Mouse (Mus musculus): ENCODE data around the gene Lrrc27.
A peak's percentile ranks its signal among the peaks of the same experiment; 100 is the strongest.

Gene Lrrc27

DNA sequence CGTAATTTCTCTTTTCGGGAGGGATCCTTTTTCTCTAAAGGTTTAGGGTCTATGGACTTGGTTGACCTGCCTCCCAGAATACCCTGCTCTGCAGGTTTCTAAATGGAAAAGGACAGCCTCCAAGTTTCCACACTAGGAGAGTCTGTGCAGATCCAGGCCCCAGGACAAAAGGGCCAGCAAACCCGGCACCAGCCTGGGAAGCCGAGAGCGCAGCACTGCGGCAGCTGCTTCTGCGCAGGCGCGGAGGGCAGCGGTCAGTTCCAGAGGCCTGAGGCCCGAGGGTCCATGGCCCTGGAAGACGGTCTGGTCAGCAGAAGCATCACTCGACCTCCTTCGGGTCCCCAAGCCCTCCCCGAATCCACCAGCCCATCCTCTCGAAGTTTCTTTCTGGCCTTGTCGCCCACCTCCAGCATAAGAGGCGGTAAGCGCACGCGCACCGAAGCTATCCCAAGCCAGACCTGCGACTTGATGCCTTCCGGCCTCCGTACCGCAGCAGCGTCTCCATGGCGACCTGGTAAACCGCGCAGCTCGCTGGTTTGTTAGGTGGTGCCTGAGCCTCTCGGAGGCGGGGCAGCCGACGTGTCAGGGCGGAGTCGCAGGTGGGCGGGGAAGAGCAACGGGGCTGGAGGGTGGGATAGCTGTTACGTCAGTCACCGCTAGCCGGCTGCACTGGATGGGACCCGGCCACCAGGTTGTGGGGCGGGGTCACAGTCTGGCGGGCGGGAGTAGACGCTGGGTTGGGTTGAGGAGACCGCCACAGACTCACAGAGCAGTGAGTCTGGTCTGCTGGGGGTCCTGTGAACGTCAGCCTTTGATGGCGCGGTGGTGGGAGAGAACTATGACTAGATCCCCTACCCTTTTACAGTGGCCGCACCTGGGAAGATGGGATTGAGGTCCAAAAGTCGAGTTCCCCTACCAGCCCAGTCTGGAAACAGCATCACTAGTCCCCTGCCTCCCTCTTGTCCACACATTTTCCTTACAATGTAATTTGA is at the start of gene Lrrc27, which contains the start of gene Stk32c:
Gene Lrrc27 (plus strand): TSS at position 235 of the 992 bp plus-strand sequence.
Gene Stk32c (minus strand): TSS at position 554 of the 992 bp plus-strand sequence.
- peak; percentile 98 for DNase-seq (ENCODE audit: low read depth)

DNA sequence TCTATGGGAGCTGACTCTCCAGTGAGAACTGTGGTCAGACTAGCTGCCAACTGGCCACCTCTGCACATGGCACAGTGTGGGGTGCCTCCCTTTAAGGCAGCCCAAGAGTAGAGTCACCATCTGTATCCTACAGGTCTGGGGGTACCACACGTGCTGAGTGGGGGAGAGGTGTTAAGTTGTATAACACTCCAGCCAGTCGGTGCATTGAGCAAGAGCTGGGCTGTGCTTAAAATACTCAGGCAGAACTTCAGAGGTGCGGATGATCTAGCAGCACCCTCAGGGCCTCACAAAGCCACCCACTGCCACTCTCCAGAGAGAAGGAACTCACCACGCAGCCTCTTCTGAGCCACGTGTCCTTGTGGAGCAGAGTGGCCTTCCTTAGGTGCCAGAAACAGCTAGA is 48.4 kb upstream of the Lrrc27 start:
- no peak for DNase-seq (ENCODE audit: low read depth)

DNA sequence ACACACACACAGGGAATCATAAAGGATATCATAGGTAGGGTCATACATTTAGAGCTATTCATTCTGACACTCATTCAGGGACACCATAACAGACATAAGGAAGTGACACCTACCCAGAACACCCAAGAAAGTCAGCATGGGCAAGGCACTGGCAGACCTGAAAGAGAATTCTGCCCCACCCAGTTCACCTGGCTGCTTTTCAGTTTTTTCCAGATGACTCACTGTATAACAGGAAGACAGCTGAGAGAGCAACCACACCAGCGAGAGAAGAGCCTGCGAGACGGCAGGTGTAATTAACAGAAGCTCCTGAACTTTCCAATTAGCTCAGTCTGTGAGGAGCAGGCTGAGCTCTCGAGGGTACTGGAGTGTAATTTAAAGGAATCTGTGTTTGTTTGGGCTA is 43.6 kb upstream of the Lrrc27 start:
- no peak for DNase-seq (ENCODE audit: low read depth)

DNA sequence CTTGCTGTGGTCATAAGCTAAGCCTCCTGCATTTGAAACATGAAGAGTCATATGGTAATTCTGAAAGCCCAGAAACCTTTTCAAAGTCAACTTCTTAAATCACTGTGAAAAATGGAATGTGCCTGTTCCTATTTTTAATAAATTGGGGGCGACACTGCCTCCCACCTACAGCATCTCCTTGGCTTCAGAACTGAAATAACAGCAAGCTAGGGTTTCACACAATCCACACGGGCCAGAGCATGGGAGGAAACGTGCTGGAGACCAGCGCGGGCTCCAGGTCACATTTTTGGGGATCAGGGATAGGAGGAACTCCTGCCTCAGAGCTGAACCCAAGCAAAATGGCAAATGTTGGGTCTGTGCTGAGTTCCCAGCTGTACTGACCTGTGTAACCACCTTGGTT is 33.5 kb upstream of the Lrrc27 start:
- DNase-seq (ENCODE audit: low read depth): no peak

DNA sequence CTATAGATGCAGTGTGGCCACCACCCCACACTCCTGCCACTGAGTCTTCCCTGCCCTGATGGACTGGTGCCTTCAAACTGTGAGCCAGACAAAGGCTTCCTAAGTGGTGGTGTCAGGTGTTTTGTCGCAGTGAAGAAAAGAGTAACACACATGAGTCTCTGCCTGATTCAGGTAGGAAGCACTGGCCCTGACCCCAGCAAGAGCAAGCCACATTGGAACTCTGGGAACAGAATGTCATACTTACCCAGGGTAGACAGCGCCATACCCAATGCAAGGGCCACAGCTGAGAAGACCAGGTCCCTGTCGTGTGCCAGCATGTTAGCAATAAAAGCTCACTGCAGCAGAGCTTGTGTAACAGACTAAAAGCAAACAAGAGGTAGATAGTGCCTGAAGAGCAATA is 32.7 kb upstream of the Lrrc27 start:
- DNase-seq (ENCODE audit: low read depth): no peak

DNA sequence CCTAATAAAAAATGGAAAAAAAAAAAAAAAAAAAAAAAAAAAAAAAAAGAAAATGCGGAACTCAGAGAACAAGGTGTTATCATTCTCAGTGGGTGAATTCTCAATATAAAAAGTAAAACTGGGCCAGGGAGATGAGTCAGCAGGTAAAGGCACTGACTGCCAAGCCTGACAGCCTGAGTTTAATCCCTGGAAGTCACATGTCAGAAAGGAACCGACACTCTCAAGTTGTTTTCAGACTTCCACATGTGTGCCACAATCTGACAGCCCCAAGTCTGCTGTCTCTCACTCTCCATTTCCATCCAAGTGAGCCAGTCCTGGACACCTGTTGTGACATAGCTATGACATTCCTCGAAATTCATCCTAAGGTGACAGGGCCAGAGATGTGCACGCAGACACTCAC is 28.4 kb upstream of the Lrrc27 start:
- no peak for DNase-seq (ENCODE audit: low read depth)

DNA sequence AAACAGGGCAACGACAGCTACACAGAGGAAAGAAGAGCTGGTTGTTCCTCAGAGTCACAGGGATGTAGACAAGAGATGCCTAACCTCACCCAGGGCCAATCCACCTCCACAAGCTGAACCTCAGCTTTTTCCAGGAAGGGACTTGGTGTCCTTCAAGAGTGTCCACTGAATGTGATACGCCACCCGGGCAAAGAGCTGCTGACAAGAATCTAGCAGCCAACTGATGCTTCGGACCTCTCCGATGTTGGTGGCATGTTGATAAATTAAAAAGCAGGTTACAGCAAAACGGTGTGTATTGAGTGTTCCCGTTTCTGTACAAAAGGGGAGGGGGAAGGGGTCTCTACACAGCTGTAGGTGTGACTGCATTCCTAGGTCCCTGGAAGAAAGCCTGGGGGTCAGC is 27.9 kb upstream of the Lrrc27 start:
- DNase-seq (ENCODE audit: low read depth): no peak

DNA sequence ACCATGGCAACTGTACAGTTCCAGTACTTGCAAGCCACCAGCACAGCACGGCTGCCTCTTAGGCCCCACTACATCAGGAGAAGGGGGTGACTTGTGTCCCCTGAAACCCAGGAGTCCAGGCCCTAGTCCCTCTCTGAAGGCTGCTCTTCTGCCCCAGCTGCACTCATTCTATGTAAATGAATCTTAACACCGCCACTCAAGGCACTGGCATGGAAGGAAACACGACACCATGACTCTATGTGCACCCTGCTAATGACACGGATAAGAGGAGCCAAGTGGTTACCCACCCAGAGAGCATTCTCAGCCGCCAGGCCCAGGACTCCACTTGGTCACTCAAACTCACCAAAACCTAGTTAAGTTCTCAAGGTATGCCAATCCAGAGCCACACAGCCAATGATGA is 26.8 kb upstream of the Lrrc27 start:
- no peak for DNase-seq (ENCODE audit: low read depth)

DNA sequence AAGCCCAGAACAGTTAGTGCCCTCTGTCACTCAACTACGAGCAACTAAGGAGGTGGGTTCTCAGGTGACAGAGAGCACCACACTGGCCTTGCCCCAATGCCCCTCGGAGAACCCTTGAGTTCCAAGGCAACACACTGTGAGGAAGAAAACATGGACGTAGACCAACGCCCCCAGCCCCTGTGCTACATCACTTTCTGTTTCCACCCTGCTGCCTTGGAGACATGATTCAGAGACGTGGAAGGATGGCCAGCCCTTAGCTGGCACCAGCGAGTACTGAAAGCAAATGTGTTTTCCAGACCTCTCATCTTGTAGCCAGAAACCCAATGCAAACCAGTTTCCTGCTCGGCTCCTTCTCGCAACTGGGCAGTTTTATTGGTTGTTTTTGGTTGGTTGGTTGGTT is 26.4 kb upstream of the Lrrc27 start:
- peak; percentile 5 for DNase-seq (ENCODE audit: low read depth)

DNA sequence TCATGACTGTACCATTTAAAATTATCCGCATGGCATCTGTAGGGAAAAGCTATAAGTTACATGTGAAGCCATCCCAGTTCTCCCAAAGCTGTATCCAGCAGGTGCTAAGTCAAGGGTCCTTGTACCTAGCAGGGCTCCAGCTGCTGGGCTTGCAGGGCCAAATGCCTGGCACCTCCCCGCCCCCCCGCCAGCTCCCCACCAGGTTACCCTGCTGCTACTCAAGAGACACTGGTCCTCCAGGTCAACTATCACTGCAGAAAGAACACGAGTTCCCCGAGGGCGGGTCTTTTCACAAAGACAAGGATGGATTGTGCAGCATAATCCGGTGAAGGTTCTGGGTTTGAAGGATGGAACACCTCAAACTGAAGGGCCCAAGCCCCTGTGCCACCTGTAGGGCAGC is 25.5 kb upstream of the Lrrc27 start:
- DNase-seq (ENCODE audit: low read depth): no peak

DNA sequence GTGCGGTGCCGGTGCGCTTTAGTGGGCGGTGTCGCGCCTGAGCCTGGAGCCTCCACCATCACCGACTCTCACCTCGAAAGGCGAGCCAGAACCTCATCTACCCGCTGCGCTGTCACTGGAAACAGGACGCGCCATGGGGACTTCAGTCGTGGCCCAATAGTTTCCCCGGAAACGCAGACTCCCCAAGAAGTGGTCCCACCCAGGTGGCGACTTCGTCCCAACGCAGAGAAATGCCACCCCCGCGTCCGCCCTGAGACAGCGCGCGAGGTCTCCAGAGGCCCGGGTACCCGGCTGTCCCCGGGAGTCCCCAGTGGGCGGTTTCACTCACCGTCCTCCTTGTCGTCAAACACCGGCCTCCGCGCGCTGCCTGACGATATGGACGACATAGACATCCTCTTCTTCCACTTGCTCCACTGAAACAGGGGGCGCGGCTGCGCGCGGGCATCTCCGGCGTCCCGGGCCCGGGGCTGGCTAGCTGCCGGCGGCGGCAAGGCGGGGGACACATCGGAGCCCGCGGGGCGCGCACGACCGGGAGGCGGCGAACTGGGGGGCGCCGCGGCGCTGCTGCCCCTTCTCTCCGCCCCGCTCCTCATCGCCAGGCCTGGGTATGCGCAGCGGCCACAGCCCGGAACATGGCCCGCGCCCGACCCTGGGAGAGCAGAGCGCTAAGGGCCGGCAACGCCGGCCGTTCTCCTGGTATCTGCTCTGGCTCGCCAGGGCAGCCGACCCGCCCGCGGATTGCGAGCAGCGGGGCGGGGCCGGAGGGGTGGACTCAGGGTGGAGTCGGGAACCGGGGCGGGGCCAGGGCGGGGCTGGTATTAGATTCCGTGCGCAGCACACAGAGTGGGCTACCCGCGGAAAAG is 24.8 kb upstream of the Lrrc27 start:
- no peak for DNase-seq (ENCODE audit: low read depth)

DNA sequence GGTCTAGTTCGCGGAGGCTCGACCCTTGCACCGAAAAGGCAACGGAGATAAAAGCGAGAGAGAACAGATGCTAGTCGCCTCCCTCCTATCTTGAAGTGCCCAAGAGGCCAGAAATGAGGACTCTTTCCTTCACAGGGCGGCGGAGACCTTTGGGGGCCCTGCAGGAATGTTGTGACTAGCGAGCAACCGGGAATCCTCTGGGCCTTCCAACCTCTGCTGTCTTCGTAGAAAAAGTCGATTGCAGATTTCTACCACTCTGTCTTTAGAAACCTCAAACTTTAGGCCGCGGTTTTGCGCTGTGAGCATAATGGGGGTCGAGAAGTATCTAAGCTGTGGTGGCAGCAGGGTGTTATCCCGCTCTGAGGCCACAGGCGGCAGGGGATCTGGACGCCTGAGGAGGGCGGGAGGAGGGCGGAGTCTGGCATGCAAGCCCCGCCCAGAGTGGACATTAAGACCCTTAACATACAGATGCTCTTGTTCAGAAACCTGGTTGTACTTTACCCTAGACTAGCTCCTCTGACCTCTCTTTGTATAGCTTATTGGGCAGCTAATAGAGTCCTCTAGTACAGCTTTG is 24.1 kb upstream of the Lrrc27 start:
- DNase-seq (ENCODE audit: low read depth): no peak

DNA sequence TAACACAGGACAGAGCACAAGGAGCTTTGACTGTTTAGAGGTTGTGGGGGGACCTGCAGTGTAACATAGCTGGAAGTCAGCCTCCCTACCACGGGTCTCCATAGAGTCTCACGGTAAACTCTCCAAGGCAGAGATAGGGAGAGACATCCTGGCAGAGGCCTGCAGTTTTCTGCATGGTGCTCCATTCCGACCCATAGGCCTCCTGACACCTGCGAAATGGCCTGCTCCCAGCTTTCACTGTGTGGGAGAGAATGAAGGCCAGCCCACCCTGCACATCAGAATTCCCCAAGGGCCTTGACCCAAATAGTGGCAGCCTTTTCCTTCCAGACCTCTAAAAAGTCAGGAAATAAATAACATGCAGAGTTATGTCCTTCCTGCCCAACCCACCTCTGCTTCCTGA is 22.2 kb upstream of the Lrrc27 start:
- no peak for DNase-seq (ENCODE audit: low read depth)

DNA sequence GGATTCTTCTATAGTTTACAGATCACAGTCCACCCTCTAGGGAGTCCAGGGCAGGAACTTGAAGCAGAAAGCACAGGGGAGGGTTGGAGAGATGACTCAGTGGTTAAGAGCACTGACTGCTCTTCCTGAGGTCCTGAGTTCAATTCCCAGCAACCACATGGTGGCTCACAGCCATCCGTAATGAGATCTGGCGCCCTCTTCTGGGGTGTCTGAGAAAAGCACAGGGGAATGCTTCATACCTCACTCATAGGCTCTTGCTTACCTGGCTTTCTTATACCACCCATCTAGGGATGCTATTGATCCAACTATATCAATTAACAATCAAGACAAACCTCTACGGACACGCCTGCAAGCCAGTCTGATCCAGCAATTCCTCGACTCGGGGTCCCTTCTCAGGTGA is 21.2 kb upstream of the Lrrc27 start:
- no peak for DNase-seq (ENCODE audit: low read depth)

DNA sequence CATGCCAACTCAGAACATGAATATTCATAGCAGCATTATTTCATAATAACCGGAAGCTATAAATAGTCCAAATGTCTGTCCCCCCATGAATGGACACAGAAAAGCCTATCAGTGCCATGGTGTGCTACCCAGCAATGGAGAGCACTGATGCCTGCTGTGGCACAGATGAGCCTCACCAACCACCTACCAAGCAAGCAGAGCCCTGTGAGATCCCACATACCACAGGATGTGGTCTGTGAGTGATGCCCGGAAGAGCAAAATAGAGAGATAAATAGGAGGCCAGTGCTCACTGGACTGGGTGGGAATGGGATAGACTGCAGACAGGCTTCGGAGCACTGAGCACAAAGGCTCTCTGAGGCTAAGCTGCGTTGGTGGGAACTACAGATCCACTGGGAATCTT is 15.8 kb upstream of the Lrrc27 start:
- no peak for DNase-seq (ENCODE audit: low read depth)

DNA sequence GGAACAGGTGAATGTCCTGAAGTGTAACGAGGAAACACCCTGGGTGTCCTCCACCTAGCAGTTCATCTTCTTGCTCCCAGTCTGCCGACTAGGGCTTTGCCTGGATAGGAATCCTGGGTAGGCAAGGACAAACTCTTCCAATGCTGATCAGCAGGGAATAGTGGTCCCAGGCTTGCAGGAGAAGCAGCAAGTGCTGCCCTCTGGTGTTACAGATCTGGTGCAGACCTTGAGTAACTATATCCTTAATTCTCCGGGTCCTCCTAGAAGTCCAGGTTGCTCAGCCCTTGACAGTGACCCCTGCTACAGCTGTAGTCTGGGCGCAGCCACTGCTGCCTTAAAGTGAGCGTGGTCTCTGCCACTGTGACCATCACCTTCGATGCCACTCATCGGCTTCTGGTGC is 12.7 kb upstream of the Lrrc27 start:
- peak; percentile 75 for DNase-seq (ENCODE audit: low read depth)

DNA sequence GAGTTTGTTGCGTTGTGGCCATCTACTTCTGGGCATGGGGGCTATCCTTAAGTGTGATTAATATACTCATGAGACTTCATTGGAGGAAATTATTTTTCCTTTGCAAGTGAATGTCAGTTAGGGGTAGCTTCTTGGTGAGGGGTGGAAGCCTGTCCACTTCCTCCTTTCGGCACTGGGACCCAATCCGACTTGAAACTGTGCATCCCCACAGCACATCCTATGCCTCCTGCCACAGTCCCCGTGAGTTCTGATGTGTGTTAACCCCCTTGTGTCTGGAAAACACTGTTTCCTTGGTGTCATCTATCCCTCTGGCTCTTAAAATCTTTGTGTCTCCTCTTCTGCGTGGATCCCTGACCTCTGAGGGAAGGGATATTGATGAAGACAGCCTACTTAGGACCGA is 11.6 kb upstream of the Lrrc27 start:
- no peak for DNase-seq (ENCODE audit: low read depth)

DNA sequence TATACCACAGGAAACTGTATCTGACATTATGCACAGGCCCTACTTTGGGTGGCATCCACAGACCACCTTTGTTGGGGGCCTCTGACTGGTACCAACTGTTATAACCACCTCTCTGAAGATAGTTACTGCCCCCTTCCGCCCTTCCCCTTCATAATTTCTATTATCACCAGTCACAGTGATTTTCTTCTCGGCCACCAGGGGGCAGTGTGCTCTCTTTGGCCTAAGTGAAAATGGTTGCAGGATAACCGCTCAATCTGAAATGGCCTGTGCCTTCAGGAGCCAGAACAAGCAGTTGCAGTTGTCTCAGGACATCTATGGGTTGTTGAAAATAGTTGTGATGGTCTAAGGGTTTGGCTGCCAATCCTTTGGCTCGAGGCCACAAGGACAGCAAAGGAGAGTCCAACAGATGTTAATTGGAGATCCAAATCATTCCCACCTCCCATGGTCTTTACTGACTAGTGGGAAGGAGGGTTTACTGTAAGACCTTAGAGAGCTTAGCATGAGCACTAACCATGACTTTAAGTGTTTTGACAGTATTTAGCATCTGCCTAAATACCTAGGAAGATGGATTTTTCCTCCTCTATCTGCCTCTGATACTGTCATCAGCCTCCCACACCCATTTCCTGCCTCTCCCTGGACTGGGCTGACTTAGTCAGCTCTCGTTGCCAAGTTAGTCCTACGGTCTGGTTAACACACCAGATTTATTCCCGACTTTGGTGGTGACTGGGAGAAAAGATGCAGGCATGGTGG is 4.6 kb upstream of the Lrrc27 start:
- peak; percentile 76 for DNase-seq (ENCODE audit: low read depth)

DNA sequence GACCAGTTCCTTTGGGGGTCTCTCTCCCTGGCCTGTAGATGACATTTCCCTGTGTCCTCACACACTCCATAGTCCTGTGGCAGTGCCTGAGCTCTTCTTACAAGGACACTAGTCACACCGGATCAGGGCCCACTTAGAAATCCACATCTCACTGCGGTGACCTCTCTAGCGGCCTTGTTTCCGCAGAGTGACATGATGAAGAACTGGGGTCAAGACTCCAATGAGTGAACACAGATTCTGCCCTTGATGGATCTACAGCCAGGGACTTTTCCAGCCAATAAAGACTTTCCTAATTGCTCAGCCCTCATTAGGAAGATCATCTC is 4.1 kb upstream of the Lrrc27 start:
- DNase-seq (ENCODE audit: low read depth): no peak

DNA sequence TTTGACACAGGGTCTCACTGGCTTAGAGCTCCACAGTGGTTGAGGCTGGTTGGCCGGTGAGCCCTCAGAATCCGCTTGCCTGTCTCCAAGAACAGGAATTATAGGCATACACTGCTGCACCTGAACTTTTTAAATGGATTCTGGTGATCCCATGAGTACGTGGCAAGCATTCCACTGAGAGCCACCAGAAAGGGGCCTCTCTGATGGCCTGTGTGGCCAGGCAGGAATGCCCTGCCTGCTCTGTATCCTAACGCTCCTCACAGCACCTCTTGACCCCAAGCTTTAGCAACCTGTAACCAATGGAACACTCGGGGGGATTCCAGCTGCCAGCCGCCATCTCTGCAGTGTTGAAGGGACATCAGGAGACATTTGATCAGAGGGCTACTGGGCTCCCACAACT is 1.0 kb upstream of the Lrrc27 start:
- no peak for DNase-seq (ENCODE audit: low read depth)

DNA sequence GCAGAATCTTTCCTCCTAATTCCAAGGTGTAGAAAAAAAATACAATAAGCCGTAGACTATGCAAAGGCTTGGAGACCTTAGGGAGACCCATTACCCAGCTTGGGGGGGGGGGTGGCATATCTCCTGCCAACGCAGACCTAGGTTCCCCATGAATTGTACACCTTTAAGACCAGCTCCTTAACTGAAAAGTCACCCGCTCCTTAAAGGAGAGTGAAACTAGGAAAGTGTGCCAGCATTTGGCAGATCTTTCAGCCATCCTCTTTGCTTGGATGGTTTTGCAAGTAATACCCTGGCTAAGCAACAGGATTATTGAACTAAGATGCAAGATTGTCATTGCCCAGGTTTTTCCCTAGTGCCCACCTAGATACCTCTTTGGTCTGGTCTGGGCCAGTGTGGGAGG is 963 bp downstream of the Lrrc27 start:
- DNase-seq (ENCODE audit: low read depth): peak; percentile 14

DNA sequence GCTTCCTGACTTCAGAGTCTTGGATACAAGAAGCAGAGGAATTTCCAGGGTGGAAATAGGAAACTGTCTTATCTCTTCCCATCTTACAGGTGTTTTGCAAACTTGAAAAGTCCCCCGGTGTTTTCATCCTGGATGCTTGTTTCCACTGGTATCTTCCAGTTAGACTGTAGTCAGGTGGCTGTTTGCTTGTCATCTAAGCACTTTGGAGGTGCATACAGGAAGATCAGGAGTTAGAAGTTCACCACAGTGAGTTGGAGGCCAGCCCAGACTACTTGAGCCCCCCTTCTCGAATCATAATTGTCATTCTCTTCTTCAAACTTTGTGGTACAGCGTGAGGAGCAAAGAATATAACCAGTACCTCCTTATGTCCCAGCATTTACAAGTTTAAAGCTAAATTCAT is 1.4 kb downstream of the Lrrc27 start:
- no peak for DNase-seq (ENCODE audit: low read depth)
